Mouse (Mus musculus): Measurements from ENCODE around the gene Gid8.

Gene Gid8

DNA sequence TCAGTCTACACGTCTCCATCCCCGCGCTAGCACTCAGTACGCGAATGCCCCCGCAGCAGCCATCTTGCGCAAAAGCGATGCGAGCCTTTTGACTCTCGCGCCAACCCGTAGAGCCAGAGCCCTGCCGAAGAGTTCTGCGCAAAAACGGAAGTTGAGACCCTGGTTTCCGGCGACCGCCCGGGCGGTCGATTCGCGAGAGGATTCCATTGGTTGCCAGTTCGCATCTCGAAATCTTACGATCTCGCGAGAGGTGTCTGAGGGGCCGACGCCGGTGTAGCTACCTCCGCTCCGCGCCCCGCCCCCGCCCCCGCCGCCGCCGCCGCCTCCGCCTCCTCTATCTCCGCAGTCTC is at the start of gene Gid8, which contains the start of gene Dido1:
Gene Gid8 (plus strand): TSS at position 195 of the 350 bp plus-strand sequence.
Gene Dido1 (minus strand): TSS at position 77 of the 350 bp plus-strand sequence.
- DNase-seq (ENCODE audit: low spot score), result peak; percentile 97

DNA sequence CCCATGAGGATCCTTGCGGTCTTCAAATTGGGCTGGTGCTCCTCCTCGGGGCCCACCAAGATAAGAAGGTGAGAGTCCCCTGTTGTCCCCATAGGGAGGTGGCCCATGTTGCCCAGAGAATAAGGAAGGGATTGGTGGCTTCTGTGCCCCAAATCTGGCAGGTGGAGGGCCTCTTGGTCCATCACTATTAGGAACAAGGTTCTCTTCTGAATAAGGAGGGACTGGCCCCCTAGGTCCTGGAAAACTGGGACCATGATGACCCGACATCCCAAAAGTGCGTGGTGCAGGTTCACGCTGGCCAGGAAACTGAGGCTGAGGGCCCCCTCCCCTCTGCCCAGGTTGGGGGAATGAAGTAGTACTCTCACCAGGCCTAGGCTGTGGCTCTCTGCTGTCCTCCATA is 49.4 kb upstream of the Gid8 start:
- DNase-seq (ENCODE audit: low spot score), result no peak

DNA sequence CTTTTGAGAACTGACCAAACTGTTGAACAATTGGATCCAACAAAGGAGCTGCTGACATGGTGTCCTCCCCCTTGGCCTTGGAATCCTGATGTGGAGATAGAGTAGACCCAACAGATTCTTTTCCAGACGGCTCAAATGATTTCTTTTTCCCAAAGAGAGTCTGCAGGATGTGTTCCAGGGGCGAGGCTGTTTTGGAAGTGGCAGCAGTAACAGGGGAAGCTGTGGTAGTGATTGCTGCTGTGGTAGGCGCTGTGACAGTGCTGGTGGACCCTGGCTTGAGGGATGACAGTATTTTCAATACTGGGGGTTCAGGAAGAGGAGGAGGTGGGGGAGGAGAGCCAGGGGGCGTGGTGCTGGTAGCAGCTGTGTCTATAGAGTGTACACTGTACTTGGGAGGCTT is 47.9 kb upstream of the Gid8 start:
- DNase-seq (ENCODE audit: low spot score), result no peak

DNA sequence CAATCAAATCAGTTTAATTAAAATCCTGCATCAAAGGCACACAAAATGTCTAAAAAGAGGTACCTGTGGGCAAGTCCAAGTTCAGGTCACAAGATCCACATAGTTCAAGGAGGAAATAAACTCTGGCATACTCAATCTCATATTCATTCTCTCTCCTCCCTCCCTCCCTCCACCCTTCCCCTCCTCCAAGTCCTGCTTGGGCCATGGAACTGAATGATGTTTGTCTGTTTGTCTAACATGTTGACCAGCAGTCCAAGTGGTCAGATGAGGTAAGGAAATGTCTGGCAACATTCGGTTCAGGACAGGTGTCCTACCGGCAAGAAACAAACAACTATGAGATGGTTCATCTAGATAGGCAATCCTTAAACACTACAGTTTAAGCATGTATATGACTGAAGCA is 33.2 kb upstream of the Gid8 start:
- DNase-seq (ENCODE audit: low spot score), result no peak

DNA sequence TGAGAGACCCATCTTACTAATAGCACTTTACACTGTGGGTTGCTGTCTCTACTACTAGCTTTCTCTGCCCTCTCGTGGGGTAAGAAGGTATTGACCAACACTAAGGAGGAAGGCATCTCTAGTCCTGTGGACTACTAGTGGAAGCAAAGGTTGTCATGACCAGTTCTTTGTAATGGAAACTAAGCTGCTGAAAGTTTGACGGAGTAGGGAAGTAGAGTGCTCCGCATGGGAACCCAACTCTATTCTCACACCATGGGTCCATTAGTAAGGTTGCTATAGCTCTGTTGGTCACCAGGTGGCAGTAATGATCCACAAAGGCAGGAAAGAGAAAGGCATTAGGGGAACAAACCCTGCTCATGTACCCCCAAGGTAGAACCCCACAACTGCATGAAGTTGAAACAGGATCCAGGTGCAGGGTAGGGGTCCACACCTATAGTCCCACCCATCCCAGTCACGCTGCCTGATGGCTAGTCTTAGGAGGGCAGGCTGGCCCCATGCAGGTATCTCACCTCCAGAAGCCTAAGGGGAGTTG is 31.2 kb upstream of the Gid8 start:
- DNase-seq (ENCODE audit: low spot score), result peak; percentile 67

DNA sequence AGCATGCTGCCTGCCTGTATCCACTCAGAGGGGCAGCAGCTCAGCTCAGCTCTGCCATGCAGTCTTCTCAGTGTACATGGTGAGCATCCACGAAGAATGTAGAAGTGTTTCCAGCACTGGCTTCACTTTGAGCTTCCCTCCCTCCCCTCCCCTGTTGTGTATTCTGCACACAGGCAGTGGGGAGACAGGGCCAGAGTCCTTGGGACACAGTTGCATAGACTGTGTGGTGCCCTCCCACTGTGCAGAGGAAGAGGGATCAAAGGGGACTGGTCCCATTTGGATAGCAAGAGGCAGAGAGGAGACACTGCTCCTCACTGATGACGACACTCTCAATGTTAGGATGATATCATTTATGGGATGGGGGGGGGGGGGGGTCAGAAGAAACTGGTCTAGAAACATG is 28.7 kb upstream of the Gid8 start:
- no peak for DNase-seq (ENCODE audit: low spot score)

DNA sequence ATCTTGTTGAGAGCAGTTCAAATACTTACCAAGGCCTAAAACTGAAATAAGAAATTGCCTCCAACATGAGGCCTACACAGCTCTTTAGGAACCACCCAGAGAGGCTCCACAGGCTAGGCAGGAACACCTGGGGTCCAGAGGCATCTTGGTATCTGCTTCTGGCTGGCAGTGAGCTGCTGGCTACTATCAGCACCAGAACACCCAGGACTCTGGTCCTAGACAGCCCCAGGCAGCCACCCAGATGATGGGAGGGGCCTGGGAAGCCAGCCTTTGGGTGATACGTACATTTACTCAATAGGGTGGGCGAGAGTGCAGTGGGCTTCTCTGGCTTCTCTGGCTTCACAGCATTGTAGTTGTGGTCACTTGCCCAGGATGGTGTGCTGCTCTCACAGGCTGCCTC is 26.4 kb upstream of the Gid8 start:
- DNase-seq (ENCODE audit: low spot score), result peak; percentile 38

DNA sequence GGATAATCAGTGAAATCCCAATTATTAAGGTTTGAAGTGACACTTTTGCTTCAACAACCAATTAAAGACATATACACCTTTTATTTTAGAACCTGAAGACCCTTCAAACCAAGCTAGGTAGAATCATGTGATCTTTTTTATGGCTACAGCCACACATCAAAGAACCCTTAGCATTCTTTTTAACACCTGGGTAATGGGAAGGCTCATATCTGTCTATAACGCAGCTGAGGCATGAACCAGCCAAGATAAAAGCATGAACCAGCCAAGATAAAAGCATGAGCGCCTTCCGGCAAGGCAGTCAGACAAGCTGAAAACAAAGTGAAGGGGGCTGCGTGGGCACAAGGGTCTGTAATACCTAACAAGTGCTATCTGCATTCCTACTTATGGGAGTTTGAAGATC is 25.9 kb upstream of the Gid8 start:
- peak; percentile 27 for DNase-seq (ENCODE audit: low spot score)

DNA sequence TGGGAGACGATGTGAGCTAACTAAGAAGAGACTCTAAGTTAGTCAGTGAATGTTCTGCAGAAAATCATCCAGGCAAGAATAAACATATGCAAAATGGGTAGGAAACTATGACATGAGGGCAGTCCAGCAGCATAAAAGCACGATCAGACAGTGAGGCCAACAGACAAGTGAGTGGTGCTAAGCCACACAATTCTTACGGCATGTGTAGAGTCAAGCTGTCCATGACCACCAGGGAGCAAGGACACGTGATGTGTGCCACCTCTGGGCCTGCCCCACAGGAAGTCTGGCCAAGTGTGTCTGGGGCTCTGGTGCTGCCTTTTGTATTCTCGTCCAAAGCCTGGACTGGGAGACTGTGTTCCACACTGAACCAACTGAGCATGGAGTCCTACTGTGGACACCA is 20.1 kb upstream of the Gid8 start:
- DNase-seq (ENCODE audit: low spot score), result no peak

DNA sequence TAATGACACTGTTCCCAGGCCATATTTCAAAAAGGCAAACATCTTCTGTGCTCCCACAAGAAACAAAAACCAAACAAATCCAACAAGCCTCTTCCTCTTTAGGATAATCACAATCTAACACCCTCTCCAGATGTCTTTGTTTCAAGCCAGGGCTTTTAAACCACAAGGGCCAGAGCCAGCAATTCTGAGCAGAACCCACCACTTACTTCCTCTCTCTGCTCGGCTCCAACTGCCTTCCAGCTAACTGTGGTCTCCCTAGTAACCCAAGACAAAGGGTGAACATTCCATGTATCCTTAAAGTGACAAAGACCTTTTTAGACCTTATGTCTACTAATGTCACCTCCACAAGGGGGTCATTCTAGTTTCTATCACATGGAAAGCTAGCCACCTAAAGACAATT is 17.3 kb upstream of the Gid8 start:
- DNase-seq (ENCODE audit: low spot score), result no peak

DNA sequence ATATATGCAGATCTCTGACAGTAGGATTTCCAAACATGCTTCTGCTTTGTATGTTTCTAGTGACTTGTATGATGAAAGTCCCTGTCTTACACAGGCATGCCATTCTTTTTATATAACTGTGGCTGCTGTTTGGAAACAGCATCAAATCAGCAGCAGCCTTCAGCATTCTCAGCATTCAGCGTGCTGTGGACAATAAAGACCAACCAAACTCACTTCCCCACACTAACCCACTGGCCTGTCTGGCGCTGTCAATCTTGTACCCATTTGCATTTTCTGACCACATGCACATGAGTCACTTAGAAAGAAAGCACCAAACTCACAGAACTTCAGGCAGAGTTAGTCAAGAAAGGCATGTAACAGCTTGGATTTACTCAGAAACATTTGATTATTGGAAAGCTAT is 14.7 kb upstream of the Gid8 start:
- no peak for DNase-seq (ENCODE audit: low spot score)

DNA sequence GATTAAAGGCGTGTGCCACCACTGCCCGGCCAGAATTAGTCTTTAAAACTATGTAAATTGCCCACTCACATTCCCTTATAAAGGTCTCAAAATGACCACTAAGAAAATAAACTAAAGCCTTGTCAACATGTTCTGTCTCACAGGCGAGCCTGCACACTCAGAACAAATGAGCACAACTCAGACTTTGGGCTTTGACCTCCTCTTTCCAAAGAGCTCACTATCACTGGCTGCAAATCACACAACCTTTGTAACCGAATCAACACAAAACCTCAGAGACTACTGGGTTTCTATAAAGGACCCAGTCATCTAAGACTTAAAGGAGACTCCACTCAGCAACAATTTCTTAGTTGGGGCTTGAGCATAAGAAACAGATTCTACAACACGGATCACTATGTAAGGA is 9.5 kb upstream of the Gid8 start:
- DNase-seq (ENCODE audit: low spot score), result no peak

DNA sequence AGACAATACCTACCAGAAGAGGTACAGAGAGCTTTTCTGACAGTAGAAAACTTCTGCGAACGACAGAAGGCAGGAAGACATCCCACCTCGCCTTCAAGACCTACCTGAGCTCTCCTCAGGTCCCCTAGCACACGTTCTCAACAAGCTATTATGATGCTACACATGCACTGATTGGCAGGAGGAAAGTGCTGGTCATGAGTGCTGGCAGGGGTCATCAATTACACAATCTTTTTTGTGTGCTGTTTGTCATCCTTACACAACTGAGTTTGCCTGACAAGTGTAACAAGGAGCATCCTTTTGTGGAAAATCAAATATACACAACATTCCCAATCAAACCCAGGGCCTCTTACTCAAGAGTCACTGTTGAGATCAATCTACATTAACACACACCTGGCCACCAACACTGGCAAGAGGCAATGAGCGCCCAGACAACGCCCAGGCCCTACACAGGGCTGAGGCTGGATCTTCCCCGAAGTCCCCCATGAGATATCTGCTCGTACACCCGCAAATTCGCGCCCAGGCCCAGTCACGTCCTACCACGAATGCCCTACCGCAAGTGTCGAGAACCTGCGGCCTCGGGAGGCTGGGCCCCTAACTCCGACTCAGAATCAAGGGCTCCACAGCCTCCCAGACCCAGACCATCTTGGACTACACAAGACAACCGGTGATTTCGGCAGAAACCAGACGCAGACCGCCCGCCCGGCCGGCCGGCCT is 8.7 kb upstream of the Gid8 start:
- DNase-seq (ENCODE audit: low spot score), result no peak

DNA sequence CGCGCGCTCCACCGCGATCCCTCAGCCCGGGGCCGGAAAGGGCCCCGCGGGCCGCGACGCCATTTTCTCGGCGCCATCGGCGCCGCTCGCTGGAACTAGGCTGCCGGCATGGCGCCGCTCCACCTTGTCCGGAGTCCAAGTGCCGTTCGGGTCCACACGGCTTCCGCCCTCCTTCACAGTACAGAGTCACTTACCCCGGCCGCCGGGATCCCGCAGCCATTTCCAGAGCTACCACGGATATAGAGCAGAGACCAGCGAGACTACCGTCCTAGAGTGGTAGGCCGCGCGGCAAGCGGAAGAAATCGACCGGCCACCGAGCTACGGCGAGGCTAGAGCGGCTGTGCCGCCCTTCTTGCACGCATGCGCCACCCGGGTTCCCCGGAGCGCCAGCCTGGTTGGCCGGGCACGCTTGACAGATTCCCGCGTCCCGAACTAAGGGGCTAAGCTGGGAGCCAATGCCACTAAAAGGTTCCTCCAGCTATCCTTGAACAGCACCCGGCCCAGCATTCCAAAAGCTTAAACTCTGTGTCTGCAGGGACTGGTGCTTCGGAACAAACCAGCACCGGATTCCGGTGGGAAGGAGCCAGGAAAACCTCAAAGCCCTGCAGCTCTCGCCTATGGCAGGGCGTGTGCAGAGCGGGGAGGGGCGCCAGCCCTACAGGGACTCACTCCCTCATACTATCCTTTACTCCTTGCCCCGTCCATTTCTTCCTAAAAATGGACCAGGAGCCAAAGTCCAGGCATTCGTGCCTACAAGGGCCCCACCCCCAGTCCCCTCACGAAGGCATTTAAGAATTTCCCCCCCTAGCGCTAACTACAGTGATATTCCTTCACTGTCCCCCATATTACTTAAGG is 7.9 kb upstream of the Gid8 start:
- peak; percentile 82 for DNase-seq (ENCODE audit: low spot score)

DNA sequence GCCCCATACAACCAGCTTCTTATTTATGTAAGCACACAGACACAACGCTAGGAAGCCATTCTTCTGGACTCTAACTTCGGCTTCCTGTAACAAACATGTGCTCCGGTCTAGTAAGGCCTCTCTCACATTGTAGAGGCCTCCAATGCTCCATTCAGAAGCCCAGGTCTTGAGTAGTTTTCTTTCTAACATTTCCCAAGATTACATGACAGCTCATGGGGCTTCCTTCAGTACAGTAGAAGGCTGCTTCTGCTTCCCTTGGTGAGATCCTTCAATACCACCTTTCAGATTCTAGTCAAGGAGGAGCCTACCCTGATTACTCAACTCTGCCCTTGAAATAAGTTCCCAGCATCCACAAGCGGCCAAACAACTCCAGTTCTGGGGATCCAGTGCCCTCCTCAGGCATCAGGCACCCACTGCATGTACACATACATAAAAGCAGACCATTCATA is 7.2 kb upstream of the Gid8 start:
- no peak for DNase-seq (ENCODE audit: low spot score)

DNA sequence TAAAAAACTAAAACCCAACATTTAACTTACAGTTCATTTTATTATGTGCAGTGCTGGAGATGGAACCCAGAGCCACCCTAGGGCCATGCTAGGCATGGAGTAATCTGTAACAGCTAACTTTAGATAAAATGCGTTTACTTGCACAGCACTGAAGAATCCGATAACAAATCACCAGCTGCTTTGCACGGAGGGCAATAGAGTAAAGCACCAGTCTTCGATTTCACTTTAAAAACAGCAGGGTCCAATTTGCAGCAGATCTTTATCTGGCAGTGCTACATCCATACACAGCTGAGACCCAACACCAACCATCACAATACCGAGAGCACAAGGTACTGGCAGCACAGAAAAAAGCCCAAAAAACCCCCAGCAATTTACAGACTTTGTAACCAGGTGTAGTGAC is 6.7 kb upstream of the Gid8 start:
- DNase-seq (ENCODE audit: low spot score), result no peak

DNA sequence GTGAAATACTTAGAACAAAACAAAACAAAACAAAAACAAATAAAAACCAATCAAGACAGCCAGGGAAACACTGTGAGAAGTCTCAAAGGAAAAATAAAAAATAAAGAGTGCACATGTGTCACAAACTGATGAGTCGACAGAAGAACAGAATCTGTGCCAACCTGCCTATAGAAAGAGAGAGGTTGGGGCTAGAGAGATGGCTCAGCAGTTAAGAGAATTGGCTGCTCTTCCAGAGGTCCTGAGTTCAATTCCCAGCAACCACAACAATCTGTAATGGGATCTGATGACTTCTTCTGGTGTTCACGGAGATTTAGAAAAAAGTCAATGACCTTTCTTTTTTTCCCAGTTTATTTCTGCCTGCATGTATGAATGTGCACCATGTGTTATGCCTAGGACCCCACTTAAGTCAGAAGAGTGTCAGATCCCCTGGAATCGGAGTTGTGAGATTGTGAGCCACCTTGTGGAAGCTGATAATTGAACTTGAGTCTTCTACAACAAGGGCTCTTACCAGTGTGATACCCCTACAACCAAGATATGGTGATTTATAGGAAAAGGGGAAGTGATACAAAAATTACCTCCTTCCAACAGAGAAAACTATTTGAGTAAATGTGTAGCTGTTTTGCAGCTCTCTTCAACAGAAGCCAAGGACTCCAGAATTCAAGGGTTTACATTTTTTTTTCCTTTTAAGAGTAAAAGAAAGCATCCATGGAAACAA is 6.1 kb upstream of the Gid8 start:
- DNase-seq (ENCODE audit: low spot score), result no peak

DNA sequence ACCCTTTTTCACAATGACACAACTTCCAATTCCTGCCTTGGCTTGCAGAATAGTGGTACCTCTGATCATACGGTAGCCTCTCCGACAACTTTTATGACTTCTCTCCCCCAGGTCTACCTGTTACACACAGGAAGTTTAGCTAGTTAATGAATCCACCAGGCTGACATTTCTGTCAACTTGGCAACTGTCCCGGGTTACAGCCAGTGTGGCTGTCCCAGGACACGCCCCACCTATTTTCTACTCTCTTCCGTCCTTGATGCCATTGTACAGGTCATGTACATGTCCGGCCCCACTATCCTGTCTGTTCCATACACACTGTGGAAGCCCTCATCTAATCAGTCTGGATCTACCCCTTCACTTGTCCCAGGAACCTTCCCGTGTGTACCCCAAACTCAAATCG is 5.3 kb upstream of the Gid8 start:
- no peak for DNase-seq (ENCODE audit: low spot score)

DNA sequence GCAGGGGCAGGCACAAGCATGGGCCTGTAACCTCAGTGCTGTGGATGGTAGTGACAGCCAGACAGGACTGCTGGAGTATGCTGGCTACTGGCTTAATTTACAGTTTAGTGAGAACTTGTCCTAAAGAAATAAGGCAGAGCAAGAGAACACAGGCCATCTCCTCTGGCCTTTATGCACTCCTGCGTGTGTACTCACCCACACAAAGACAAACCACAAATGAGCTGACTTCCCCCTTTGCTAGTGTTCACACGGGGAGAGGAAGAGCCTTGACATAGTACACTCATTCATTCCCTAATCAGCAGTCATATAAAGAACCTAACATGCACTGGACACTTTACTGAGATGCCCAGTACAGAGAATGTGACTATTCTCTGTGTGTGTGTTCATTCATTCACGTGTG is 4.9 kb upstream of the Gid8 start:
- no peak for DNase-seq (ENCODE audit: low spot score)

DNA sequence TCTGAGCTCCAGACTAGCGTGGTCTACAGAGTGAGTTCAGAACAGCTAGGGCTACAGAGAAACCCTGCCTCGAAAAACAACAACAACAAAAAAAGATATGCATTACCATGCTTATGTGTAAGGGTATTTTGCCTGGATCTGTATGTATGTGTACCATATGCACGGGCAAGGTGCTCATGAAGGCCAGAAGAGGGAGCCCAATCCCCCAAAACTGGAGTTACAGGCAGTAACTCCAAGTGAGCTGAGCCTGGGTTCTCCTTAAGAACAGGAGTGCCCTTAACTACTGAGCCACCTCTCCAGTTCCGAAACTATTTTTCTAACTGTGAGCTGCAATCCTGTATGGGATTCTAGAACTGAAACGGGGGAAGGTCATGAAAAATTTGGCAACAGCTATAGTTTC is 3.9 kb upstream of the Gid8 start:
- DNase-seq (ENCODE audit: low spot score), result no peak

DNA sequence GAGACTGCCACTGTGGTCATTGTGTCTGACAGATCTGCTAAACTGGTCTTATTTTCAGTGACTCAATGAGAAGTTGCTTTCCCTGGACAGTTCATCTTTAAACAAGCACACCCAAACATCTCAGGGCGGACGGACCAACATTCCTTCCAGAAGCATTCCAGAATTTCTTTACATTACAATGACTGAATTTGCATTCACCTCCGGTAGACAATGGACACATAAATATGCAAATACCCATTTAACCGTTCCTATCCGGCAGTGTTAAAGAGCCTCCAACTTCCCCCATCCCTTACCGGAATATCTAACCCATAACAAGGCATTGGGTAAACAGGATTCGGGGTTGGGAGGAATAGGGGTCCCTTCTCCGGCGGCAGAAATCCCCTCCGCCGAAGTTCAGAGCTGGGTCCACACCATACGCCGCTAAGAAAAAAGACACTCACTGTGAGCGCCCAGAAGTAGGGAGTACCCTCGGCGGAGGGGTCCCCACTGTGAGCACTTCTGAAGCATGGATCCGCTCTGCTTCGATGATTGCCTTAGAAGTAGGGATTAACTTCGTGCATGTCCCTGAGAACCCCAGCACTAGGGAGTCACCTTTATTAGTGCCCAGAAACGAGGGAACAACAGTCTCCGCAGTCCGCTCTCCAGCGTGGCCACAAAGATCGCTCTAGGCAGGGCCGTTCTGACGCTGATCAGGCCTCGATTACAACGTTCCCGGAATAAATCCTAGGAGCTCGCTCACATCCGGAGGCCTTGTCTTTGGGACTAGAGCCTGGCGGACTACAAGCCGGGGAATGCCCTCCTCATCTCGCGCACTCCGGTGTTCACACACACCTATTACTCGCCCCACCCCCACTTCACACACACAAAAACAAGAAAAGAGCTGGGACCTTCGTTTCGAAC is 644 bp upstream of the Gid8 start:
- no peak for DNase-seq (ENCODE audit: low spot score)

Data from c-Kit-positive CD71-positive TER-119-positive erythroid progenitor cells, embryonic 14.5 days (primary cell).